Mouse (Mus musculus): ENCODE data around the gene Fahd1.

- TF ChIP-seq CTCF (IDR thresholded peaks at IDR 0.05; ENCODE audit: low read depth), result peak; percentile 42; the same call in 1 of the 2 replicates
- TF ChIP-seq EP300 (IDR thresholded peaks at IDR 0.05; ENCODE audit: low read depth), result no peak
Measured at GRCm38 (mm10) chr17:24841133-24841532, 9.0 kb downstream of the Fahd1 start.
